Mouse (Mus musculus): ENCODE data around the gene Olfr543.
"Not testable (repeated sequence)": the region's sequence is repeated elsewhere in the genome, so short reads cannot be mapped to it uniquely, and the experiment has no call there.

Olfr543 gene

DNA sequence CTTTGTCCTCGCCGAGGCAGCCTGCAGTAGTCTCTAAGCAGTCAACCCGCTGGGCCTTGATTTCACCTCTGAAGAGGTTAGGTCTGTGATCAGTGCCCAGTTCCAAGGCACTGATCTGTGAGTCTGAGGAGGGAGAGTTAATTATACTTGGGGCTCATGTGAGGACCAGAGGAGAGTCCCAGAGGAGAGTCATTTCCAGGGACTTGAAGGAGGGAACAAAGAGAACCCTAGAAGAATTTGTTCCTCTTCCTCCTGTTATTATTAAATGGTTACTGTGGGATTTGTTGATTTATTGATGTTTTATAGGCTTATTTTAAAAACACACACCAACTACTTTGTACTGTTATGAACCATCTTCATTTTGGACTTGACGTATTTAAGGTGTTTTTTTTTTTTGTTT lies at the start of gene Olfr543:
Gene Olfr543, minus strand, starts transcription at position 101 of the 400 bp plus-strand sequence.
- in situ Hi-C loops (cut with MboI; ENCODE audit: low sequenced_read_pairs): no loop called here

DNA sequence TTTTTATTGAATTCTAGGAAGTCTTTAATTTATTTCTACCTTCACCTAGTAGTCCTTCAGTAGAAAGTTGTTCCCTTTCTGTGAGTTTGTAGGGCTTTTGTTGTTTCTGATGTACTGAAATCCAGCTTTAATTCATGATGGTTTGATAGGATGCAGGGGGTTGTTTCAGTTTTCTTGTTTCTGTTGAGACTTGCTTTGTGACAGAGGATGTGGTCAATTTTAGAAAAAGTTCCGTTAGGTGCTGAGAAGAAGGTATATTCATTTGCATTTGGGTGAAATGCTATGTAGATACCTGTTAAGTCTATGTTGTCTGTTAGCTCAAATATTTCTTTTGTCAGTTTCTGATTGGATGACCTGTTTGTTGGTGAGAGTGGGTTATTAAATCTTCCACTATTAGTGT lies 47.6 kb upstream of the Olfr543 start:
- in situ Hi-C loops (cut with MboI; ENCODE audit: low sequenced_read_pairs): no loop called here

- in situ Hi-C loops (cut with MboI; ENCODE audit: low sequenced_read_pairs): no loop called here
These were observed 35.5 kb upstream of the Olfr543 start for GRCm38 (mm10) chr7:102517051-102517335.

DNA sequence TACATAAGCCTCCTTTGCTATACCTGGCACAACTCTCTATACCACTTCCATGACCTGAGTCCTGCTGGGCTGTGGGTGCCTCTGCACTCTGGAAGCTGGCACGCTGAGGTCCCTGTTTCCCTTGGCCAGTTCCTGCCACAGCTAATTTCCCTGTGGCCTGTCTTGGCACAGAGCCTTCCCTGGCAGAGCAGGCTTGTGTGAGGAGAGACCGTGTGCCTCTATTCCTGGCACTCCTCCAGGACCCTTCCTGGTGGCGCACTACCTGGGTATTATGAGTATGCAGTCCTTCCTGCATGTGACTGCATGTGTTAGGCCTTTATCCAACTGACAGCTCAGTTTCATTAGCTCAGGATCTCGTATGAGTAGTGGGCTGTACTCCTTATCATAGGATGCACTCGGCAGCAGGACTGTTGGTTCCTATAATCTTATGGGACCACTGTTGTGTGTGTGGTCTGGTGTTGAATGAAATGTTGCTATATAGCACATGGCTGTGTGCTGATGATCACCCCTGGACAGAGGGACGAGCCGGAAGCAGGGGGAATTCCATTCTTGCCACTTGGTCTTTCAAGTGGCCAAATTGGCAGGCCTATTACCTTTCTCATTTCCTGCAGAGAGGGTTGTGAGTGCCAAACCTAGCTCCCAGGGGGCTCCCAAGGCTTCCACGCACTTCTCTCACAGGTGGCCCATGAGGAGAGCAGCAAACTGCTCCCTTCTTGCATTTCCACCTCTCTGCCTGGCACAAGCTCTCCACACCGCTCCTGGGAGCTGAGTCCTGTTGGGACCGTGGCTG lies 35.0 kb upstream of the Olfr543 start:
- in situ Hi-C loops (cut with MboI; ENCODE audit: low sequenced_read_pairs): no loop called here

- in situ Hi-C loops (cut with MboI; ENCODE audit: low sequenced_read_pairs): no loop called here
These were observed 32.7 kb upstream of the Olfr543 start for GRCm38 (mm10) chr7:102514144-102514543.

DNA sequence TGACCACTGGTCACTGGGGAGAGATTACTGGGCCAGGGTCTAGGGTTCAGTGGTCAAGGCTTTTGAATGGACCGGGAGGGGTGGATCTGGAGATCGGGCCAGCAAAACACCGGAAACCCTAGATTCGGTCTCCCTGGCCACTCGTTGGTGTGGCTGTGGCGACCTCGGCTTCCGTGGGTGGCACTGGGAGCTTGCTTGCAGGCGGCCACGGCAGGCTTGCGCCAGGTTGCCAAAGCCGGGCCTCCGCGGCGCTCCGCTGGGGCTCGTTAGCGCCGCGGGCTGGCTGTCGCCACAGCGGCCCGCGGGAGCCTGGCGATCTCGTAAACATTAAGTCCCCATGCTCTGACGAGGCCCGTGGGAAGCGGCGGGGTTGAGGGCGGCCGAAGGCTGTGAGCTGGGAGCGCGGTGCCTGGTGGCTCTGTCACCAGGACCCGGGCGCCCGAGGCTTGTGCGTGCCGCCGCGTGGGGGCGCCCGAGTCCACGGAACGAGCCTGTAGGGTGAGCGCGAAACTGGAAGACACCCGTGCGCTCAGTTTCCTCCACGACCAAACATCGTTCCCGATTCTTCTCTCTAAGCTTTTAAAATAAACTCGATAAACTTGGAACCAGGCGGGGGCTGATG lies 31.4 kb upstream of the Olfr543 start:
- in situ Hi-C loops (cut with MboI; ENCODE audit: low sequenced_read_pairs): no loop called here

DNA sequence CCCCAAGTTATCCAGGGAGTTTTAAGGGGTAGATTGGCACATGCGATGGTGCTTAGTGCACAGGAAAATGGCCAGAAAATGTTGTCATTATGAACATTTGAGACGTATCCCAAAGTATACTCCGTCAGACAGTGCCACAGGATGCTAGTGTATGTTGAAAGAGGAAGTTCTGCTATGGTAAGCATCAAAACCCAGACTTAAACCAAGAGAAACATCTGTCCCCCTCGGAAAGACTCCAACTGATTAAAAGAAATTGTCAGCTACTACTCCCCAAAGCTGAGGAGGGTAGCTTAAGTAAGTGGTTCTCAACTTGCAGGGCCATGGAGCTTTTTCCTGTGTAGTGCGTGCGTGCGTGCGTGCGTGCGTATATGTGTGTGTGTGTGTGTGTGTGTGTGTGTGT lies 30.4 kb upstream of the Olfr543 start:
- in situ Hi-C loops (cut with MboI; ENCODE audit: low sequenced_read_pairs): no loop called here

DNA sequence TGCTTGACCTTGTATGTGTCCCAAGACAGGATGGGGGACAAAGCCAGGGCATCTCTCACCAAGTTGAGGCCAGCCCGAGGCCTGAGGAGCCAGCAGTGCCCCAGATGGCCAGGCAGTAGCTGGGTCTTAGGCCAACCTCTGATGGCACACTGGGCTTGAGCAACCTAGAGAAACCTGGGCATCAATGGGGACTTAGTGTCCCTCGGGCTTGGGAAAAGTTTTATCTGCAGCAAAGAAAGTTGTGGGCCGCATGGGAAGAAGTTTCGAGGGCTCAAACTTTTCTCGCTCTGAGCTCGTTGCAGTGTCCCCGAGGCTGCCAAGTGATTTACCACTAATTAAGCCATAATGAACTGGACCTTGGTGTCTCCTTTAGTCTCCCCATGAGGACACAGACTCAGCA lies 28.2 kb upstream of the Olfr543 start:
- in situ Hi-C loops (cut with MboI; ENCODE audit: low sequenced_read_pairs): loop anchor here (10.0 kb wide), 2 partner anchors 125 to 405 kb away; partner anchors contain the start of genes Olfr554 and Olfr571

GRCm38 (mm10) chr7:102508666-102509065 lies 27.2 kb upstream of the Olfr543 start:
- in situ Hi-C loops (cut with MboI; ENCODE audit: low sequenced_read_pairs): loop anchor here (10.0 kb wide), 2 partner anchors 126 to 406 kb away; partner anchors contain the start of genes Olfr554 and Olfr571

GRCm38 (mm10) chr7:102508066-102508465 lies 26.6 kb upstream of the Olfr543 start:
- in situ Hi-C loops (cut with MboI; ENCODE audit: low sequenced_read_pairs): loop anchor here (10.0 kb wide), 2 partner anchors 127 to 407 kb away; partner anchors contain the start of genes Olfr554 and Olfr571

GRCm38 (mm10) chr7:102506848-102507247 lies 25.4 kb upstream of the Olfr543 start:
- in situ Hi-C loops (cut with MboI; ENCODE audit: low sequenced_read_pairs): loop anchor here (10.0 kb wide), 2 partner anchors 128 to 408 kb away; partner anchors contain the start of genes Olfr554 and Olfr571

DNA sequence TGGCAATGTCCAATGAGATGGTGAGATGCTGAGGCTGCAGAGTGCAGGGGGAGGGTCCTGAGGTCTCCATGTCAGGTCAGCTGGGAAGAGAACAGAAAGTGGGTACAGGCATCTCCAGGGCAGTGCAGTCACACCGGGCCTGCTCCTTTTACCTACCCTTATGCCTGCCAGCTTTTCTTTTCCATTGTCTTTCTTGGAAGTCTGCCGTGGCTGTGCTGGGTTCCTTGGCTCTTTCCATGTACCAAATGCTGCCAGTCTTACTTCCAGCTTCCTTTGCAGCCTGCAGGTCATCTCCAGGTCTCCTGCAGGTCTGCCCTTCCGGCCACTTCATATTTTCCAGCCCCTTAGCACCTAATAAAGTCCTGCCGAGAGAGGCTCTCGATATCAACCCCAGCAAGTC lies 20.5 kb upstream of the Olfr543 start:
- in situ Hi-C loops (cut with MboI; ENCODE audit: low sequenced_read_pairs): loop anchor here (10.0 kb wide), 2 partner anchors 133 to 413 kb away; partner anchors contain the start of genes Olfr554 and Olfr571

GRCm38 (mm10) chr7:102499473-102499872 lies 18.0 kb upstream of the Olfr543 start, which contains the start of gene Olfr545:
Olfr545 (minus strand) TSS chr7:102499573.
- in situ Hi-C loops (cut with MboI; ENCODE audit: low sequenced_read_pairs): no loop called here

DNA sequence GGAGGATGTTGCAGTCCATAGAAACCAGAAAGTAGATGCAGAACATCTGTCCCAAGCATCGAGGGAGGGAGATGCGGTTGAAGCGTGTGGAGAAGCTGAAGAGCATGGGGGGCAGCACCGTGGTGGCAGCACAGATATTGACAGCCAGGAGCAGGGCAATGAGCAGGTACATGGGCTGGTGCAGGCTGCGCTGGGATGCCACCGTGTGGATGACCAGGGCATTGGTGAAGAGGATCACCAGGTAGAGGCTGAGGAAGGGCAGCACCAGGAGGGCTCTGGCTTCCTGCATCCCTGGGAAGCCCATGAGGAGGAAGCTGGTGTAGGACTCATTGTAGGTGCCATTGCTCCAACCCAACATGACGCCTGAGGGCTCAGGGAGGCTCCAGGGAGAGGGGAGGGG lies 12.9 kb upstream of the Olfr543 start:
- in situ Hi-C loops (cut with MboI; ENCODE audit: low sequenced_read_pairs): not testable (repeated sequence)

GRCm38 (mm10) chr7:102488161-102488560 lies 6.7 kb upstream of the Olfr543 start, which contains the start of gene Olfr544:
Olfr544 (minus strand) TSS chr7:102488313.
- in situ Hi-C loops (cut with MboI; ENCODE audit: low sequenced_read_pairs): no loop called here

DNA sequence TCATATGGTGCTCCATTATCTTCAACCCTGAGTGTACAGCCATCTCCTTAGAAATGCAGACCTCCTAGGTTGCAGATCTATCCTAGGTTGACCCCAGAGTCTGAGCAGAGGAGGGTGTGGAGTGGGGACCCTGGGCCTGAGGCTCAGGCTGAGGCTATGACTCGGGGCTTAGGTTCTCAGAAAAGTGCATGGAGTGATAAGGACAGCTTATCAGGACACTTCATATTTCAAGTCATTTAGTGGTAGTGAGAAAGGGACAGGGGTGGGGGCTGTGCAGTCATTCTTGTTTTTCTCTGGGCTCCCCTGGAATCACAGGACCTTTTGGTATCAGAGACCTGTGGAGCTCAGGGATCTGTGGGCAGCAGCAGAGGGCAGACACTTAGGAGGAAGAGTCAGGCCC lies 4.6 kb upstream of the Olfr543 start:
- in situ Hi-C loops (cut with MboI; ENCODE audit: low sequenced_read_pairs): no loop called here

DNA sequence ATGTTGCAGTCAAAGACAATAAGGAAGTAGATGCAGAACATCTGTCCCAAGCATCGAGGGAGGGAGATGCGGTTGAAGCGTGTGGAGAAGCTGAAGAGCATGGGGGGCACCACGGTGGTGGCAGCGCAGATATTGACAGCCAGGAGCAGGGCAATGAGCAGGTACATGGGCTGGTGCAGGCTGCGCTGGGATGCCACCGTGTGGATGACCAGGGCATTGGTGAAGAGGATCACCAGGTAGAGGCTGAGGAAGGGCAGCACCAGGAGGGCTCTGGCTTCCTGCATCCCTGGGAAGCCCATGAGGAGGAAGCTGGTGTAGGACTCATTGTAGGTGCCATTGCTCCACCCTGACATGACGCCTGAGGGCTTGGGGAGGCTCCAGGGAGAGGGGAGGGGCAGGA lies 3.3 kb upstream of the Olfr543 start:
- in situ Hi-C loops (cut with MboI; ENCODE audit: low sequenced_read_pairs): not testable (repeated sequence)

DNA sequence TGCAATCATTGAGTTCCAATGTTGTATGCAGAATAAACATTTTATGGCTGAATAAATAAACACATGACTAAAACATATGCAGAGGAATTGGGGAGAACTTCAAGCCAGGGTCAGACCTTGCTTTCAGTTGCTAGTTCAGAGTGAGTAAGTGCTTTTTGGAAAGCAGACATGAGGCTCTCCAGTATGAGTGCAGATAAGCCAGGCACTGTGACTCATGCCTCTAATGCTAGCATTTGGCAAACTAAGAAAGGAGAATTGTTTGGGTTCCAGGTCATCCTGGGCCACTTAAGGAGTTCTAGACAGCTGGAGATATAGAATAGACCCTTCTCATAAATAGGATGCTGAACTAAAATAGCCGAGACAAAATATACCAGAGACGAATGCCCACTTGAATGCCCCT lies 2.2 kb upstream of the Olfr543 start:
- in situ Hi-C loops (cut with MboI; ENCODE audit: low sequenced_read_pairs): no loop called here

GRCm38 (mm10) chr7:102480821-102481220 lies 658 bp downstream of the Olfr543 start:
- in situ Hi-C loops (cut with MboI; ENCODE audit: low sequenced_read_pairs): no loop called here

- in situ Hi-C loops (cut with MboI; ENCODE audit: low sequenced_read_pairs): no loop called here
These were observed 2.0 kb downstream of the Olfr543 start for GRCm38 (mm10) chr7:102479368-102480078.

- in situ Hi-C loops (cut with MboI; ENCODE audit: low sequenced_read_pairs): no loop called here
These were observed 2.6 kb downstream of the Olfr543 start for GRCm38 (mm10) chr7:102478926-102479325.
